Mouse (Mus musculus): ENCODE results near the gene Emp2. TPM values are rescaled to one million over a fixed set of nuclear protein-coding genes. Genes with fewer than 3 reads are reported as not detected.

Emp2 gene
- polyA plus RNA-seq, 1 experiment from 2014 or later = 8.7 TPM

- no peak for ATAC-seq (ENCODE audit: insufficient number of reproducible peaks, insufficient read depth, low FRiP score, low TSS enrichment)
- no peak overlapping the region for H3K27ac ChIP-seq
- H3K9me3 ChIP-seq = no peaks in the 10 kb centered on the region
- no peak overlapping the region for H3K4me3 ChIP-seq
- H3K4me2 ChIP-seq (replicated peaks) = no peak overlapping the region
- no peaks in the 10 kb centered on the region for H3K27me3 ChIP-seq
- WGBS = 90% methylated on average over 5 of the region's 5 CpGs
- H3K36me3 ChIP-seq = no peaks in the 10 kb centered on the region
- no peaks in the 10 kb centered on the region for H3K4me1 ChIP-seq
- no peak overlapping the region for H3K9ac ChIP-seq
Measured at GRCm38 (mm10) chr16:10338601-10339000, 24.8 kb upstream of the Emp2 start.

- no peak overlapping the region for H3K4me3 ChIP-seq
- no peak for ATAC-seq (ENCODE audit: insufficient number of reproducible peaks, insufficient read depth, low FRiP score, low TSS enrichment)
- H3K4me1 ChIP-seq = no peaks in the 10 kb centered on the region
- 75% methylated on average over 13 of the region's 13 CpGs for WGBS
- H3K4me2 ChIP-seq (replicated peaks) = no peak overlapping the region
- H3K36me3 ChIP-seq = no peaks in the 10 kb centered on the region
- no peaks in the 10 kb centered on the region for H3K27me3 ChIP-seq
- no peaks in the 10 kb centered on the region for H3K9me3 ChIP-seq
- no peak overlapping the region for H3K27ac ChIP-seq
- no peak overlapping the region for H3K9ac ChIP-seq
Measured at GRCm38 (mm10) chr16:10337422-10338197, 23.8 kb upstream of the Emp2 start.

GRCm38 (mm10) chr16:10336454-10337421 is 23.0 kb upstream of the Emp2 start:
- H3K9me3 ChIP-seq = no peaks in the 10 kb centered on the region
- H3K9ac ChIP-seq = no peak overlapping the region
- no peak overlapping the region for H3K27ac ChIP-seq
- H3K36me3 ChIP-seq = no peaks in the 10 kb centered on the region
- 90% methylated on average over 19 of the region's 19 CpGs for WGBS
- no peak overlapping the region for H3K4me2 ChIP-seq (replicated peaks)
- H3K4me1 ChIP-seq = no peaks in the 10 kb centered on the region
- no peak overlapping the region for H3K4me3 ChIP-seq
- H3K27me3 ChIP-seq = no peaks in the 10 kb centered on the region
- no peak for ATAC-seq (ENCODE audit: insufficient number of reproducible peaks, insufficient read depth, low FRiP score, low TSS enrichment)

- WGBS = 86% methylated on average over 2 of the region's 2 CpGs
- Histone ChIP-seq H3K4me3 (no peak overlapping the region), H3K9me3 (no peaks in the 10 kb centered on the region), H3K4me1 (no peaks in the 10 kb centered on the region), H3K4me2 (replicated peaks) (no peak overlapping the region), H3K9ac (no peak overlapping the region), H3K27ac (no peak overlapping the region), H3K27me3 (no peaks in the 10 kb centered on the region), H3K36me3 (no peaks in the 10 kb centered on the region)
- no peak for ATAC-seq (ENCODE audit: insufficient number of reproducible peaks, insufficient read depth, low FRiP score, low TSS enrichment)
Measured at GRCm38 (mm10) chr16:10335953-10336352, 22.2 kb upstream of the Emp2 start.

- no peak overlapping the region for H3K4me3 ChIP-seq
- H3K36me3 ChIP-seq = no peaks in the 10 kb centered on the region
- no peaks in the 10 kb centered on the region for H3K27me3 ChIP-seq
- H3K4me1 ChIP-seq = no peaks in the 10 kb centered on the region
- no peak overlapping the region for H3K9ac ChIP-seq
- ATAC-seq (ENCODE audit: insufficient number of reproducible peaks, insufficient read depth, low FRiP score, low TSS enrichment) = no peak
- H3K9me3 ChIP-seq = no peaks in the 10 kb centered on the region
- no peak overlapping the region for H3K27ac ChIP-seq
- WGBS = 51% methylated on average over 7 of the region's 7 CpGs
- no peak overlapping the region for H3K4me2 ChIP-seq (replicated peaks)
Measured at GRCm38 (mm10) chr16:10332732-10333131, 19.0 kb upstream of the Emp2 start.

- H3K4me3 ChIP-seq = no peak overlapping the region
- ATAC-seq (ENCODE audit: insufficient number of reproducible peaks, insufficient read depth, low FRiP score, low TSS enrichment) = no peak
- no peaks in the 10 kb centered on the region for H3K4me1 ChIP-seq
- H3K9me3 ChIP-seq = no peaks in the 10 kb centered on the region
- no peaks in the 10 kb centered on the region for H3K27me3 ChIP-seq
- no peak overlapping the region for H3K27ac ChIP-seq
- H3K36me3 ChIP-seq = no peaks in the 10 kb centered on the region
- WGBS = 77% methylated on average over 12 of the region's 12 CpGs
- no peak overlapping the region for H3K9ac ChIP-seq
- H3K4me2 ChIP-seq (replicated peaks) = no peak overlapping the region
Measured at GRCm38 (mm10) chr16:10330586-10331495, 17.1 kb upstream of the Emp2 start.

GRCm38 (mm10) chr16:10327563-10328333 is 14.0 kb upstream of the Emp2 start:
- H3K36me3 ChIP-seq = no peaks in the 10 kb centered on the region
- H3K9me3 ChIP-seq = no peaks in the 10 kb centered on the region
- no peak overlapping the region for H3K9ac ChIP-seq
- H3K4me3 ChIP-seq = no peak overlapping the region
- WGBS = 62% methylated on average over 13 of the region's 13 CpGs
- no peak for ATAC-seq (ENCODE audit: insufficient number of reproducible peaks, insufficient read depth, low FRiP score, low TSS enrichment)
- H3K27me3 ChIP-seq = no peaks in the 10 kb centered on the region
- H3K4me2 ChIP-seq (replicated peaks) = no peak overlapping the region
- no peaks in the 10 kb centered on the region for H3K4me1 ChIP-seq
- no peak overlapping the region for H3K27ac ChIP-seq

- ATAC-seq (ENCODE audit: insufficient number of reproducible peaks, insufficient read depth, low FRiP score, low TSS enrichment) = no peak
- WGBS = 56% methylated on average over 17 of the region's 17 CpGs
- no peak overlapping the region for H3K27ac ChIP-seq
- no peaks in the 10 kb centered on the region for H3K4me1 ChIP-seq
- no peaks in the 10 kb centered on the region for H3K9me3 ChIP-seq
- no peak overlapping the region for H3K4me3 ChIP-seq
- no peak overlapping the region for H3K4me2 ChIP-seq (replicated peaks)
- H3K27me3 ChIP-seq = no peaks in the 10 kb centered on the region
- H3K9ac ChIP-seq = no peak overlapping the region
- no peaks in the 10 kb centered on the region for H3K36me3 ChIP-seq
Measured at GRCm38 (mm10) chr16:10319914-10320569, 6.3 kb upstream of the Emp2 start.

- no peak overlapping the region for H3K4me3 ChIP-seq
- no peaks in the 10 kb centered on the region for H3K9me3 ChIP-seq
- no peaks in the 10 kb centered on the region for H3K4me1 ChIP-seq
- no peak for ATAC-seq (ENCODE audit: insufficient number of reproducible peaks, insufficient read depth, low FRiP score, low TSS enrichment)
- WGBS = 63% methylated on average over 4 of the region's 4 CpGs
- no peak overlapping the region for H3K9ac ChIP-seq
- H3K36me3 ChIP-seq = no peaks in the 10 kb centered on the region
- H3K27ac ChIP-seq = no peak overlapping the region
- no peak overlapping the region for H3K4me2 ChIP-seq (replicated peaks)
- 0 out of 2 replicates have a peak, but pooled peaks cover 3% of the 10 kb centered on the region for H3K27me3 ChIP-seq
Measured at GRCm38 (mm10) chr16:10317197-10317544, 3.4 kb upstream of the Emp2 start.

- no peaks in the 10 kb centered on the region for H3K4me1 ChIP-seq
- 83% methylated on average over 10 of the region's 10 CpGs for WGBS
- H3K9me3 ChIP-seq = no peaks in the 10 kb centered on the region
- H3K27me3 ChIP-seq = 0 out of 2 replicates have a peak, but pooled peaks cover 3% of the 10 kb centered on the region
- no peak overlapping the region for H3K4me3 ChIP-seq
- no peak overlapping the region for H3K9ac ChIP-seq
- no peak for ATAC-seq (ENCODE audit: insufficient number of reproducible peaks, insufficient read depth, low FRiP score, low TSS enrichment)
- no peak overlapping the region for H3K27ac ChIP-seq
- no peak overlapping the region for H3K4me2 ChIP-seq (replicated peaks)
- no peaks in the 10 kb centered on the region for H3K36me3 ChIP-seq
Measured at GRCm38 (mm10) chr16:10316493-10317196, 2.9 kb upstream of the Emp2 start.
